Mouse (Mus musculus): ENCODE results near the gene Brms1. TPM values are rescaled to one million over a fixed set of nuclear protein-coding genes. Genes with fewer than 3 reads are reported as not detected.
"Not testable (repeated sequence)": the region's sequence is repeated elsewhere in the genome, so short reads cannot be mapped to it uniquely, and the experiment has no call there.

Brms1 gene
- polyA plus RNA-seq, 1 experiment from 2014 or later, result 84.2 TPM

GRCm38 (mm10) chr19:5071545-5072369 is 30.6 kb downstream of the Brms1 start:
- peak; percentile 89 for DNase-seq (ENCODE audit: extremely low spot score, low spot score)
- Histone ChIP-seq H3K9me3 (no peaks in the 10 kb centered on the region), H3K4me1 (peaks cover 64% of the 10 kb centered on the region), H3K36me3 (replicated peaks) (no peaks in the 10 kb centered on the region), H3K27me3 (ENCODE audit: poor library complexity, severe bottlenecking) (peaks cover 68% of the 10 kb centered on the region), H3K4me3 (peak overlapping the region; percentile 61), H3K27ac (peak overlapping the region; percentile 92)
- whole genome bisulfite sequencing, result under 1% methylated on average over 40 of the region's 40 CpGs

DNA sequence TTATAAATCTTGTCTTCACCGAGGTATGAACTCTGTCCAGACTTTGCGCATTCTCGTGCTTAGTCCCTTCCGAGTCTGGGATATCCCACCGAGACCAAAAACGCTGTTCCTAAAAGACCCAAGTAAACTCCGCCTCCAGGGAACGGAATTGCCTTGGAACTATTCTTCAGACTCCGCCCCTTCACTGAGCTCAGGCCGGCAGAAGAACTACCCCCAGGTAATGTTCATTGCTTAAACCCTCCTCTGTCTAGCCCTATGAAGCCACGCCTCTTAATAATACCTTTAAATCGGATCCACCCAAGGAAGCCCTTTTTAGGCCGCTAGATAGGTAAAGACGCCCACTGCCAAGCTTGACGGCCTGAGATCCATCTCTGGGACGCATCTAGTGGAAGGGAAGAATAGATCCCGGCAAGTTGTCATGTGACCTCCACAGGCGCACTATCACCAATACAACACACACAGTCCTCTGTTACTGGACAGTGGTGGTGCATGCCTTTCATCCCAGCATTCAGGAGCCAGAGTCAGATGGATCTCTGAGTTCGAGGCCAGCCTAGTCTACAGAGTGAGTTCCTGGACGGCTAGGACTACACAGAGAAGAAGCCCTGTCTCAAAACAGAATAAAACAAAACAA is 31.4 kb downstream of the Brms1 start:
- Histone ChIP-seq H3K27me3 (ENCODE audit: poor library complexity, severe bottlenecking) (peaks cover 60% of the 10 kb centered on the region), H3K36me3 (replicated peaks) (no peaks in the 10 kb centered on the region), H3K4me3 (peak overlapping the region; percentile 61), H3K27ac (peak overlapping the region; percentile 92), H3K9me3 (no peaks in the 10 kb centered on the region), H3K4me1 (peaks cover 56% of the 10 kb centered on the region)
- WGBS, result 1% methylated on average over 20 of the region's 20 CpGs
- DNase-seq (ENCODE audit: extremely low spot score, low spot score), result peak; percentile 57

GRCm38 (mm10) chr19:5073028-5073427 is 31.9 kb downstream of the Brms1 start:
- WGBS, result under 1% methylated on average over 15 of the region's 15 CpGs
- Histone ChIP-seq H3K36me3 (replicated peaks) (no peaks in the 10 kb centered on the region), H3K4me3 (peak overlapping the region; percentile 61), H3K9me3 (no peaks in the 10 kb centered on the region), H3K27ac (peak overlapping the region; percentile 92), H3K4me1 (peaks cover 51% of the 10 kb centered on the region), H3K27me3 (ENCODE audit: poor library complexity, severe bottlenecking) (peaks cover 55% of the 10 kb centered on the region)
- peak; percentile 84 for DNase-seq (ENCODE audit: extremely low spot score, low spot score)

GRCm38 (mm10) chr19:5073518-5073917 is 32.4 kb downstream of the Brms1 start:
- Histone ChIP-seq H3K36me3 (replicated peaks) (no peaks in the 10 kb centered on the region), H3K27me3 (ENCODE audit: poor library complexity, severe bottlenecking) (peaks cover 50% of the 10 kb centered on the region)

GRCm38 (mm10) chr19:5079279-5079678 is 38.1 kb downstream of the Brms1 start:
- Histone ChIP-seq H3K36me3 (replicated peaks) (no peaks in the 10 kb centered on the region), H3K4me1 (no peaks in the 10 kb centered on the region), H3K4me3 (no peak overlapping the region), H3K27ac (no peak overlapping the region), H3K9me3 (no peaks in the 10 kb centered on the region), H3K27me3 (ENCODE audit: poor library complexity, severe bottlenecking) (peaks cover 59% of the 10 kb centered on the region)
- DNase-seq (ENCODE audit: extremely low spot score, low spot score), result no peak
- 91% methylated on average over 1 of the region's 1 CpGs for WGBS

More at GRCm38 (mm10) chr19:5073518-5073917, 32.4 kb downstream of the Brms1 start:
- Histone ChIP-seq H3K4me1 (peaks cover 46% of the 10 kb centered on the region), H3K9me3 (no peaks in the 10 kb centered on the region), H3K4me3 (no peak overlapping the region), H3K27ac (no peak overlapping the region)
- no peak for DNase-seq (ENCODE audit: extremely low spot score, low spot score)
- 47% methylated on average over 5 of the region's 5 CpGs for whole genome bisulfite sequencing

DNA sequence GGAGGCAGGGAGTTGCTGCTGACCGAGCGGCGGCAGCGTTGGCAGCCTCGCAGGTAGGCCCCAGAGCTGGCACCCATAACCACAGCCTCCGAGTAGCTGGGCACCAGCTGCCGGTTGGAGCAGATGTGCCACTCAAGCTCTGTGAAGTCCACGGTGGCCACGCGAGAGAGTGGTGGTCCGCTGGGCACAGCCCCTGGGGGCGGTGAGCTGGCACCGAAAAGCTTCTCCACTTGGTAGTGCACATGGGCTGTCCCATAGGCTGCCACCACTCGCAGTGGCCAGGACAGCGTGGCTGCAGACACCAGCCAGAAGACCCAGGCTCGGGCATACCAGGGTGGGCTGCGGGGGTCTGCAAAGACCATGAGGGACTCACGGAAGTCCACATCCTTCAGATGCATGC is 40.9 kb downstream of the Brms1 start:
- no peaks in the 10 kb centered on the region for H3K36me3 ChIP-seq (replicated peaks)
- no peak overlapping the region for H3K27ac ChIP-seq
- H3K4me3 ChIP-seq, result no peak overlapping the region
- H3K27me3 ChIP-seq (ENCODE audit: poor library complexity, severe bottlenecking), result peaks cover 76% of the 10 kb centered on the region
- DNase-seq (ENCODE audit: extremely low spot score, low spot score), result no peak
- WGBS, result 71% methylated on average over 18 of the region's 18 CpGs
- no peaks in the 10 kb centered on the region for H3K9me3 ChIP-seq
- peaks cover 13% of the 10 kb centered on the region for H3K4me1 ChIP-seq

- Histone ChIP-seq H3K27ac (no peak overlapping the region), H3K27me3 (ENCODE audit: poor library complexity, severe bottlenecking) (peaks cover 78% of the 10 kb centered on the region), H3K4me1 (peaks cover 19% of the 10 kb centered on the region), H3K36me3 (replicated peaks) (no peaks in the 10 kb centered on the region), H3K9me3 (no peaks in the 10 kb centered on the region), H3K4me3 (no peak overlapping the region)
- WGBS, result 71% methylated on average over 24 of the region's 24 CpGs
- no peak for DNase-seq (ENCODE audit: extremely low spot score, low spot score)
These were observed 41.4 kb downstream of the Brms1 start for GRCm38 (mm10) chr19:5082596-5082995.

- H3K9me3 ChIP-seq, result no peaks in the 10 kb centered on the region
- peak overlapping the region; percentile 58 for H3K4me3 ChIP-seq
- 66% methylated on average over 3 of the region's 3 CpGs for WGBS
- H3K4me1 ChIP-seq, result peaks cover 30% of the 10 kb centered on the region
- H3K36me3 ChIP-seq (replicated peaks), result no peaks in the 10 kb centered on the region
- no peak overlapping the region for H3K27ac ChIP-seq
- no peak for DNase-seq (ENCODE audit: extremely low spot score, low spot score)
- H3K27me3 ChIP-seq (ENCODE audit: poor library complexity, severe bottlenecking), result peaks cover 78% of the 10 kb centered on the region
These were observed 43.0 kb downstream of the Brms1 start for GRCm38 (mm10) chr19:5083961-5084833.

- 4% methylated on average over 15 of the region's 15 CpGs for WGBS
- Histone ChIP-seq H3K4me1 (peaks cover 36% of the 10 kb centered on the region), H3K36me3 (replicated peaks) (peaks cover 3% of the 10 kb centered on the region), H3K4me3 (peak overlapping the region; percentile 58), H3K27ac (no peak overlapping the region), H3K27me3 (ENCODE audit: poor library complexity, severe bottlenecking) (peaks cover 74% of the 10 kb centered on the region), H3K9me3 (no peaks in the 10 kb centered on the region)
- no peak for DNase-seq (ENCODE audit: extremely low spot score, low spot score)
These were observed 43.6 kb downstream of the Brms1 start for GRCm38 (mm10) chr19:5084834-5085144.

- peaks cover 6% of the 10 kb centered on the region for H3K36me3 ChIP-seq (replicated peaks)
- peaks cover 36% of the 10 kb centered on the region for H3K4me1 ChIP-seq
- no peak within 1 kb of the TSS for H3K27ac ChIP-seq
- H3K27me3 ChIP-seq (ENCODE audit: poor library complexity, severe bottlenecking), result peaks cover 68% of the 10 kb centered on the region
- no peaks in the 10 kb centered on the region for H3K9me3 ChIP-seq
- under 1% methylated on average over 69 of the region's 69 CpGs for WGBS
- peak within 1 kb of the TSS; percentile 58 for H3K4me3 ChIP-seq
- DNase-seq (ENCODE audit: extremely low spot score, low spot score), result no peak
These were observed 44.1 kb downstream of the Brms1 start, which contains the start of gene Tmem151a for GRCm38 (mm10) chr19:5085145-5085863. Gene Tmem151a (minus strand): TSS chr19:5085531.

DNA sequence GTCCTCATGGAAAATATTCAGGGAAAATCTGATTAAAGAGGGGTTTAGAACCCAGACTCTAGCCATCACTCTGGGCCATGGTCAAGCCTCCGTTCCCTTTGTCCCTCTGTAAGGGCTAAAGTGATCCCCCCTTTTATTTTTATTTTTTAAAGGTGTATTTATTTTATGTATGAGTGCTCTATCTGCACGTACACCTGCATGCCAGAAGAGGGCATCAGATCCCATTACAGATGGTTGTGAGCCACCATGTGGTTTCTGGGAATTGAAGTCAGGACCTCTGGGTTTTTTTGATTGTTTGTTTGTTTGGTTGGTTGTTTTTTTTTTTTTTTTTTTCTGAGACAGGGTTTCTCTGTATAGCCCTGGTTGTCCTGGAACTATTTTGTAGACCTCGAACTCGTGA is 45.4 kb downstream of the Brms1 start:
- Histone ChIP-seq H3K36me3 (replicated peaks) (peaks cover 18% of the 10 kb centered on the region), H3K27me3 (ENCODE audit: poor library complexity, severe bottlenecking) (peaks cover 56% of the 10 kb centered on the region), H3K4me1 (peaks cover 36% of the 10 kb centered on the region)
- not testable (repeated sequence) for H3K27ac ChIP-seq; H3K9me3 ChIP-seq; DNase-seq (ENCODE audit: extremely low spot score, low spot score); H3K4me3 ChIP-seq
- WGBS, result 63% methylated on average over 4 of the region's 4 CpGs
